Mouse (Mus musculus) hindbrain, postnatal 0 days (tissue): ENCODE results near the gene Zdhhc14. TPM values are rescaled to one million over a fixed set of nuclear protein-coding genes. Genes with fewer than 3 reads are reported as not detected.

ENCODE experiments used
- ATAC-seq: fragments of 200-750 bp; cut with Nextera tagmentation; 2 replicates; pipeline ENCODE4 v1.8.0; 2017; ENCODE audit warnings: mild to moderate bottlenecking, moderate TSS enrichment, moderate library complexity
- DNase-seq: peaks from one replicate; pipeline ENCODE4 v3.0.0-alpha.2; 2015; ENCODE audit warnings: low spot score
- H3K27ac ChIP-seq: fragments of 300-500 bp; sonication (generic); 2 replicates; pipeline ENCODE4 v1.5.1; 2014; ENCODE audit warnings: mild to moderate bottlenecking
- H3K27me3 ChIP-seq: fragments of 300-500 bp; sonication (generic); 2 replicates; pipeline ENCODE4 v1.6.1; 2014; ENCODE audit warnings: low read length, mixed read lengths; ENCODE audit not compliant: insufficient read depth
- H3K36me3 ChIP-seq: fragments of 300-500 bp; sonication (generic); 2 replicates; pipeline ENCODE4 v1.6.1; 2014; ENCODE audit warnings: low read length, mixed read lengths; ENCODE audit not compliant: insufficient read depth
- H3K4me1 ChIP-seq: fragments of 300-500 bp; sonication (generic); 2 replicates; pipeline ENCODE4 v1.6.1; 2014; ENCODE audit warnings: antibody characterized with exemption, low read length, mixed read lengths; ENCODE audit not compliant: insufficient read depth
- H3K4me2 ChIP-seq: fragments of 300-500 bp; sonication (generic); 2 replicates; pipeline ENCODE4 v1.6.1; 2014; ENCODE audit warnings: low read depth, mild to moderate bottlenecking, low read length, moderate library complexity, mixed read lengths
- H3K4me3 ChIP-seq: fragments of 300-500 bp; sonication (generic); 2 replicates; pipeline ENCODE4 v1.5.1; 2014; ENCODE audit warnings: low read length
- H3K9ac ChIP-seq: fragments of 300-500 bp; sonication (generic); replicated peaks from 2 replicates; pipeline ENCODE4 v1.6.1; 2014; ENCODE audit warnings: mild to moderate bottlenecking, low read length, moderate library complexity, mixed read lengths
- H3K9me3 ChIP-seq: fragments of 300-500 bp; sonication (generic); 2 replicates; pipeline ENCODE4 v1.6.1; 2016; ENCODE audit warnings: low read length, mixed read lengths
- CTCF ChIP-seq: IDR thresholded peaks from 2 replicates; pipeline ENCODE4 v1.5.1; 2016; ENCODE audit warnings: antibody characterized with exemption, control low read depth, low read depth
- WGBS: fragments of 180-500 bp; shearing (Covaris S2); extraction: QIAGEN DNeasy Blood & Tissue Kit; methylation state at CpG from one replicate; pipeline ENCODE4 v1.1.7; 2014; 5-methylcytosine and 5-hydroxymethylcytosine counted together
- polyA plus RNA-seq: library from polyadenylated mRNA; unstranded; fragments of >200 nt; fragmentation: Nextera tagmentation; extraction: Ambion mirVana; gene quantifications from 2 replicates; pipeline ENCODE4 v1.2.1, GENCODE M21; 2015
- total RNA-seq: library from RNA; depleted of rRNA; stranded (reverse); fragments of >200 nt; gene quantifications from 2 replicates; pipeline ENCODE4 v1.2.3, GENCODE M21; 2014

Gene Zdhhc14
- total and polyA plus RNA-seq, 2 experiments from 2014 or later = 9.7 to 20.5 TPM

GRCm38 (mm10) chr17:5768810-5769520 lies 276.6 kb downstream of the Zdhhc14 start:
- WGBS = 84% methylated on average over 9 of the region's 9 CpGs
- Histone ChIP-seq H3K4me3 (no peak overlapping the region), H3K4me1 (no peaks in the 10 kb centered on the region), H3K9me3 (no peaks in the 10 kb centered on the region), H3K36me3 (no peaks in the 10 kb centered on the region), H3K27me3 (no peaks in the 10 kb centered on the region), H3K4me2 (no peak overlapping the region), H3K27ac (no peak overlapping the region), H3K9ac (no peak overlapping the region)
- TF ChIP-seq CTCF = no peak
- no peak for DNase-seq
- ATAC-seq = no peak

GRCm38 (mm10) chr17:5769776-5770175 lies 277.4 kb downstream of the Zdhhc14 start:
- 26% methylated on average over 7 of the region's 7 CpGs for WGBS
- H3K9me3 ChIP-seq = no peaks in the 10 kb centered on the region
- H3K4me1 ChIP-seq = no peaks in the 10 kb centered on the region
- peak overlapping the region; percentile 67; the same call in 1 of the 2 replicates for H3K27ac ChIP-seq
- peak overlapping the region; percentile 30 for H3K4me3 ChIP-seq
- no peak for ATAC-seq
- H3K4me2 ChIP-seq = peak overlapping the region; percentile 68
- no peak for TF ChIP-seq CTCF
- DNase-seq = peak; percentile 53
- no peaks in the 10 kb centered on the region for H3K27me3 ChIP-seq
- H3K9ac ChIP-seq = peak overlapping the region; percentile 34; the same call in 1 of the 2 replicates
- no peaks in the 10 kb centered on the region for H3K36me3 ChIP-seq

- ATAC-seq = peak; percentile 84
- no peaks in the 10 kb centered on the region for H3K4me1 ChIP-seq
- peak overlapping the region; percentile 68 for H3K4me2 ChIP-seq
- WGBS = 9% methylated on average over 22 of the region's 22 CpGs
- peak overlapping the region; percentile 67; the same call in 1 of the 2 replicates for H3K27ac ChIP-seq
- peak overlapping the region; percentile 34; the same call in 1 of the 2 replicates for H3K9ac ChIP-seq
- no peaks in the 10 kb centered on the region for H3K9me3 ChIP-seq
- TF ChIP-seq CTCF = no peak
- DNase-seq = peak; percentile 63
- H3K36me3 ChIP-seq = no peaks in the 10 kb centered on the region
- peak overlapping the region; percentile 30 for H3K4me3 ChIP-seq
- no peaks in the 10 kb centered on the region for H3K27me3 ChIP-seq
These were observed 278.2 kb downstream of the Zdhhc14 start for GRCm38 (mm10) chr17:5770265-5771249.

GRCm38 (mm10) chr17:5780213-5780975 lies 288.0 kb downstream of the Zdhhc14 start:
- no peak overlapping the region for H3K4me2 ChIP-seq
- H3K9ac ChIP-seq = no peak overlapping the region
- no peaks in the 10 kb centered on the region for H3K9me3 ChIP-seq
- TF ChIP-seq CTCF = no peak
- no peak overlapping the region for H3K4me3 ChIP-seq
- H3K36me3 ChIP-seq = no peaks in the 10 kb centered on the region
- WGBS = 74% methylated on average over 5 of the region's 5 CpGs
- no peaks in the 10 kb centered on the region for H3K27me3 ChIP-seq
- DNase-seq (no peak), ATAC-seq (no peak)
- H3K4me1 ChIP-seq = no peaks in the 10 kb centered on the region
- no peak overlapping the region for H3K27ac ChIP-seq

- H3K36me3 ChIP-seq = no peaks in the 10 kb centered on the region
- H3K4me1 ChIP-seq = no peaks in the 10 kb centered on the region
- no peak overlapping the region for H3K27ac ChIP-seq
- DNase-seq (no peak), ATAC-seq (no peak)
- H3K4me3 ChIP-seq = no peak overlapping the region
- no peak overlapping the region for H3K9ac ChIP-seq
- no peak overlapping the region for H3K4me2 ChIP-seq
- H3K27me3 ChIP-seq = no peaks in the 10 kb centered on the region
- peaks cover 3% of the 10 kb centered on the region; the same call in 1 of the 2 replicates for H3K9me3 ChIP-seq
- WGBS = 46% methylated on average over 2 of the region's 2 CpGs
- no peak for TF ChIP-seq CTCF
These were observed 292.9 kb downstream of the Zdhhc14 start for GRCm38 (mm10) chr17:5785238-5785637.

DNA sequence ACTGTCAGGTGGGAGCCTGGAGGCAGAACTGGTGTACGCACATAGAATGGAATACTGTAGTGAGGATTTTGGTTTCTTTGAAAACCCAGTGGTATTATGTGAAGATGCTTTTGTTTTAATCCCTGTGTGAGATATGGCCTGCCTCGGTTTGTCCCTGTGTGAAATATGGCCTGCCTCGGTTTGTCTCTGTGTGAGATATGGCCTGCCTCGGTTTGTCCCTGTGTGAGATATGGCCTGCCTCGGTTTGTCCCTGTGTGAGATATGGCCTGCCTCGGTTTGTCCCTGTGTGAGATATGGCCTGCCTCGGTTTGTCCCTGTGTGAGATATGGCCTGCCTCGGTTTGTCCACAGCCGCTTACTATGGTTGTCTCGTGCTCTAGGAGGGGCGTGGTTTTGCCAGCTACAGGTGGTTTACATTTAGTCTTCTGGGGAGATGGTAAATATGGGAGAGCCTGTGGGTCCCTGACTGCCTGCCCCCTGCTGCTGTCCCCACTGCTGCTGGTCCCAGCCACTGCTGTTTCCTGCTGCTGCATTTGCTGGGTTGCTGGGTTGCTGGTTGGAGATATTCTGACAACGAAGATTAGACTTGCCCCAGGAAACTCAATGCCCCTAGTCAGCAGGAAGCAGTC lies 299.9 kb downstream of the Zdhhc14 start:
- Histone ChIP-seq H3K9me3 (peaks cover 3% of the 10 kb centered on the region; the same call in 1 of the 2 replicates), H3K4me3 (no peak overlapping the region), H3K27me3 (no peaks in the 10 kb centered on the region; the same call in 1 of the 2 replicates), H3K36me3 (no peaks in the 10 kb centered on the region), H3K4me1 (no peaks in the 10 kb centered on the region), H3K4me2 (no peak overlapping the region), H3K27ac (no peak overlapping the region), H3K9ac (no peak overlapping the region)
- 90% methylated on average over 11 of the region's 12 CpGs for WGBS
- no peak for DNase-seq
- ATAC-seq = no peak
- no peak for TF ChIP-seq CTCF
